Mouse (Mus musculus) cortical plate, adult 2 months (tissue): ENCODE data around the gene Ckb.

Experiments
- CTCF ChIP-seq: fragments of 200-500 bp; IDR thresholded peaks from 2 replicates; pipeline ENCODE4 v1.5.1; 2011; ENCODE audit warnings: mild to moderate bottlenecking, control low read depth, low read length; ENCODE audit not compliant: insufficient read depth; ENCODE audit errors: extremely low read depth
- POLR2A ChIP-seq: fragments of 200-500 bp; IDR thresholded peaks from 2 replicates; pipeline ENCODE4 v1.6.1; 2011; ENCODE audit warnings: mild to moderate bottlenecking, low read length, control low read depth; ENCODE audit not compliant: insufficient read depth; ENCODE audit errors: extremely low read depth

GRCm38 (mm10) chr12:111653434-111653833 is 18.7 kb downstream of the Ckb start:
- TF ChIP-seq POLR2A (no peak), CTCF (peak; percentile 90)
